Mouse (Mus musculus) ES-Bruce4 (cell line): ENCODE data around the gene Rin1.

ENCODE experiments used
- CTCF ChIP-seq: IDR thresholded peaks from one replicate; pipeline ENCODE4 v1.8.1; 2011; ENCODE audit warnings: low read depth, low read length
- POLR2A ChIP-seq: IDR thresholded peaks from one replicate; pipeline ENCODE4 v1.8.1; 2011; ENCODE audit warnings: low read length; ENCODE audit not compliant: insufficient read depth

DNA sequence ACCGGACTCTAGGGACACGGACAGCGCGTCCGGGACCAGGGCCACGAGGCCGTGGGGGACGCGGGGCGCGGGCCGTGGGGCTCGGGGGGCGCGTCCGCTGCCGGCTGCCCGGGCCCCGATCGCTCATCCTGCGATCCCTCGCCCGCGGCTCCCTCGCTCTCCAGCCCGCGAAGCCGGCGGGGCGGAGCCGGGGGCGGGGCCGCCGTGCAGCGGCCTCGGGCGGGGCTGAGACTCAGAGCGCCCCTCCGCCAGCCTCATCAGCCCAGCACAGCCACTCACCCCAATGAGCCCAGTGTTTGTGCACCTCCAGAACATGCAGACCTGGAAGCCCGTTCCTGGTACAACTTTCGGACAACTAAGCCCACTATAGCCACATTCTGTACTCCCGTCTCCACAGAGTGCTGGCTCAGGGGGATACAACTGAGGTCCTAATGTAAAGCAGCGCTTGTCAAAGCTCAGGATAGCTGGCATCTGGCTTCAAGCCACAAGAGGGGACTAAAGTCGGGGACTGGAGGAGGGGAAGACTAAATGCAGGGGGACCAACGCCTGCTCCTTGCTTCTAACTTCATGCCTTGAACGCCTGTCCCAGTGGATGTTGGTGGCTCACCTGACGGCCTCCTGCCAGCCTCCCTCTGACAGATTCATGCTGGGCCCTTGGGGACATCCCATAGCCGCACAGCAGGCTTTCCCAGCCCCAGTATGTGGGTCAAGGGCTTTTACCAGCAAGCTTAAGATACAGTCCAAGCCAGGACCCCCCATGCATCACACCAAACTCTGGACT lies 48.3 kb downstream of the Rin1 start, which contains the start of gene Cnih2:
- TF ChIP-seq CTCF (no peak), POLR2A (no peak)
